Mouse (Mus musculus) spleen, adult 2 months (tissue): ENCODE data around the gene Cdc16. TPM values are rescaled to one million over a fixed set of nuclear protein-coding genes. Genes with fewer than 3 reads are reported as not detected.
"Not testable (repeated sequence)": the region's sequence is repeated elsewhere in the genome, so short reads cannot be mapped to it uniquely, and the experiment has no call there.

ENCODE experiments used
- DNase-seq, 2 experiments: peaks; one replicate each; pipeline versions ENCODE4 v3.0.0 to v3.0.0-alpha.2; 2012 to 2021; ENCODE audit warnings: low spot score in 2 of 2, low read depth in 1 of 2
- H3K27ac ChIP-seq: fragments of 200-500 bp; 2 replicates; pipeline ENCODE4 v1.5.1; 2012; ENCODE audit warnings: low read length, inconsistent platforms; ENCODE audit not compliant: insufficient read depth
- H3K27me3 ChIP-seq: fragments of 200-500 bp; 2 replicates; pipeline ENCODE4 v1.6.1; 2012; ENCODE audit warnings: mild to moderate bottlenecking, moderate library complexity, low read length, inconsistent platforms; ENCODE audit not compliant: control insufficient read depth, insufficient read depth
- H3K36me3 ChIP-seq: fragments of 200-500 bp; 2 replicates; pipeline ENCODE4 v1.6.1; 2012; ENCODE audit warnings: mild to moderate bottlenecking, low read length, inconsistent platforms; ENCODE audit not compliant: control insufficient read depth, insufficient read depth
- H3K4me1 ChIP-seq: fragments of 200-500 bp; 2 replicates; pipeline ENCODE4 v1.6.1; 2011; ENCODE audit warnings: inconsistent platforms; ENCODE audit not compliant: control insufficient read depth, insufficient read depth, insufficient read length
- H3K4me3 ChIP-seq: fragments of 200-500 bp; 2 replicates; pipeline ENCODE4 v1.5.1; 2011; ENCODE audit warnings: mild to moderate bottlenecking, inconsistent platforms; ENCODE audit not compliant: insufficient read depth, insufficient read length; ENCODE audit errors: extremely low read depth
- CTCF ChIP-seq: fragments of 200-500 bp; IDR thresholded peaks from 2 replicates; pipeline ENCODE4 v1.5.1; 2011; ENCODE audit warnings: mild to moderate bottlenecking, inconsistent platforms; ENCODE audit not compliant: insufficient read depth, insufficient read length, insufficient replicate concordance; ENCODE audit errors: extremely low read depth
- POLR2A ChIP-seq: fragments of 200-500 bp; IDR thresholded peaks from 2 replicates; pipeline ENCODE4 v1.6.1; 2011; ENCODE audit warnings: low read depth, low read length, inconsistent platforms
- WGBS: fragments of 180-500 bp; shearing (Covaris S2); methylation state at CpG from one replicate; pipeline ENCODE4 v1.1.7; 2018; 5-methylcytosine and 5-hydroxymethylcytosine counted together
- polyA plus RNA-seq: library from polyadenylated mRNA; depleted of rRNA; stranded (reverse); fragments of >200 nt; gene quantifications from 2 replicates; pipeline ENCODE4 v1.2.3, GENCODE M21; 2012; rRNA removed

The Cdc16 gene
- polyA plus RNA-seq: 19.6 and 26.4 TPM in 2 replicates

DNA sequence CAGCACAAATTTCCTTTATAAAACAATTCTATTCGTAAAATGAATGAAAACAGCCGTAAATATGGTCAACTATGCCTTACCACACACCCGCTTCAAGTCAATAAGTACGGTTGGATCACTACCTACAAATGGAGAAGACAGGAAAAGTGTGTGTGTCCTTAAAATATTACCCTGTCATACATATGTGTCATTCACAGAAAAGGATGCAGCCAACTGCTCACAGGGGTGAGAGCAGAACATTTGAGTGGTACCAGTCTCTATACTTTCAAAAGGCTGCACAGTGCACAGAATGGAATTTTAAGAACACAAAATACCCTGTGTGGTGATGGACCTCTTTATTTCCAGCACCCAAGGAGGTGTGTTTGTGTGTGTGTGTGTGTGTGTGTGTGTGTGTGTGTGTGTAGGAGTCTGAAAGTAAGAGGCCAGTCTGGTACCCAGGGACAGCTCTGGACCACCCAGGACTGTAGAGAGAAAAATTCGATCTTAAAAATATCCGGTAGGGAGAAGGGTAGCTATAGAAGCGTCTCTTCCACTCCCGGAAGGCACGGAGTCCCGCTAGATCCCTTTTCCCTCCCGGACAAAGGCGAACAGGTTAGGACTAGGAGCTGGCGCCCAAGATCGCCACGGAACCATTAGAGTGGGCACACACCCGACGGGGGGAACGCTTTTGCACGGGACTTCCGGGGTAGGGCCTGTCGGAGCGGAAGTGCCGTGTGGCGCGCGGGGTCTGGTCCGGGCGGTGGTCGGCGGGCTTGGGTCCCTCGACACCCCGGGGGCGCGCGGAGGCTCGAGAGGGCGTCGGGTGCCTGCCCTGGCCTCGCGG is at the start of gene Cdc16:
Gene Cdc16 (plus strand): TSS at position 695 of the 823 bp plus-strand sequence.
- WGBS: 9% methylated on average over 40 of the region's 40 CpGs
- Histone ChIP-seq H3K36me3 (peaks cover 10% of the 10 kb centered on the region), H3K27me3 (no peaks in the 10 kb centered on the region), H3K27ac (peak within 1 kb of the TSS; percentile 63), H3K4me3 (peak within 1 kb of the TSS; percentile 90), H3K4me1 (no peaks in the 10 kb centered on the region; the same call in 1 of the 2 replicates)
- TF ChIP-seq POLR2A: peak; percentile 44
- TF ChIP-seq CTCF: no peak
- peak; percentile 73 to 83 for DNase-seq

DNA sequence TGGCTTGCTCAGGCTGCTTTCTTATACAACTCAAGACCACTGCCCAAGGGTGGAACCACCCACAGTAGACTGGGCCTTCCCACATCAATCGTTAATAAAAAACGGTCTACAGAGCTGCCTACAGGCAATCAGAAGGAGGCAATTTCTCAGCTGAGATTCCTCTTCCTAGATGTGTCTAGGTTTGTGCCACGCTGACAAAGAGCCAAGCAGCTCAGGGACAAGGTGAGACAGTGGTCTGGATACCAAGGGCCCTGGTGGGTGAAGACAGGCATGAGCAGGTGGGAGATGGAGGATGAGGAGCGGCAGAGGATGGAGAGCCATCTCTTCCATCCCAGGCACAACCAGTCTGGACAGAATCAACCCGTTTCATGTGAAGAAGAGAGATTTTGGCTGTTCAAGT is 49.0 kb upstream of the Cdc16 start:
- no peak for DNase-seq
- Histone ChIP-seq H3K36me3 (no peaks in the 10 kb centered on the region), H3K27ac (no peak overlapping the region), H3K27me3 (no peaks in the 10 kb centered on the region), H3K4me1 (peaks cover 2% of the 10 kb centered on the region; the same call in 1 of the 2 replicates), H3K4me3 (no peak overlapping the region)
- WGBS: 95% methylated on average over 5 of the region's 5 CpGs
- TF ChIP-seq POLR2A: no peak
- no peak for TF ChIP-seq CTCF

DNA sequence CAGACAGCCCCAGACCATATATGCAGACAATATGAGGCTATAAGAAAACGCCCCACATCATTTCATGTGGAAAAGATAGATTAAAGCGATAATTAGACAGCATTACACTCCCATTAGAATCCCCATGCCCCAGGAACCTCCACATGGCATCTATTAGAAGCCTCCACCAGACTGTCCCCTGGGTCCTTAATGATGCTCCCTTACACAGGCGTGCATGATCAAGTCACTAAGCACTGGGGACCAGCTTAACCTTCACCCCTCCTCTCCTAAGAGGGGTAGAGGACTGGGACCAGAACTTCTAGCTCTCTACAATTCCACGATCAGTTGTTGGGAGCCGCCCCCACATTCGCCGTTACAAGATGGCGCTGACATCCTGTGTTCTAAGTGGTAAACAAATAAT is 38.5 kb upstream of the Cdc16 start:
- DNase-seq: no peak
- no peak overlapping the region for H3K27ac ChIP-seq
- no peak overlapping the region for H3K4me3 ChIP-seq
- H3K36me3 ChIP-seq: no peaks in the 10 kb centered on the region
- TF ChIP-seq CTCF: no peak
- no peak for TF ChIP-seq POLR2A
- H3K27me3 ChIP-seq: no peaks in the 10 kb centered on the region
- WGBS: 93% methylated on average over 8 of the region's 8 CpGs
- H3K4me1 ChIP-seq: no peaks in the 10 kb centered on the region

DNA sequence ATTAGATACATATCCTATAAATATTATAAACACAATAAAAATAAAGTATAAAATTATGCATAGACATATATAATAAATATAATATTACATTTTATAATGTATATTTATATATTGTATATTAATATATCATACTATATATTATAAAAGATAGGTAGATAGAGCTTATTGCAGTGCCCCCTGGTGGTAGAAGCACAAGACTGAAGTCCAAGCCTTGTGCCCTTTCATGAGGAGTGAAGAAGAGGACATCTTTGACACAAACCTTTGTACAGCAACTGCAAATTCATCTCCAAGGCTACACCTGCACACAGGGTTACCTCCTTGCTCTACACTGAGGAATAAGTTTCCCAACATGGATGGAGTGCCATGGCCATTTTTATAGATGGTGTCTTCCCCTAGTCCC is 31.8 kb upstream of the Cdc16 start:
- Histone ChIP-seq H3K36me3 (no peaks in the 10 kb centered on the region), H3K27ac (no peak overlapping the region), H3K27me3 (no peaks in the 10 kb centered on the region), H3K4me1 (no peaks in the 10 kb centered on the region), H3K4me3 (no peak overlapping the region)
- DNase-seq: peak; percentile 47 to 50
- TF ChIP-seq CTCF (peak; percentile 11; the same call in 1 of the 2 replicates), POLR2A (no peak)

DNA sequence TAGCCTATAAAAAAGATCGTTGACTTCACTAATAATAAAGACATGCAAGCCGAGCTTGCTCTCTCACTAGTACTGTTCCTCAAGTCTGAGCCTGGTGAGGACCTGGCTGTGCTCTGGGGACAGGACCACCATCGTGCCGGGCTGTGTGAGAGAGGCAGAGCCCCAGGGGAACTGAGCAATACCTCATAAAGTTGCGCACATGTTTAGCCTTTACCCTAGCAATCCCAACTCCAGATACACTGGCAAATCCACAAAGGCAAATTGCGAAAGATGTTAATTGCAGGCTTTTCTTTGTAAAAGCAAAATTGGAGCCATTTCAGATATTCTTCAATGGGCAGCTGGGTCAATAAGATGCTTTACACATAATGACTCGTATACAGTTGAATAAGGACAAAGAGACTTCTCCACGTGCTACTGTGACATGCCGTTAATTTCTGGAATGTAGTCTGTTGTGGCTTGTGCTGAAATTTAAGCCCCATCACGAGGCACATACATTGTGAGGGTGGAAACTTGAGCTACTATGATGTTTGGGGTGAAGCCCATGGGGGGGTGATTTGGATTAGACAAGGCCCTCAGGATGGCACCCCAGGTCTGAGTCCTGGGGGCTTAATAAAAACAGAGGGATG is 29.9 kb upstream of the Cdc16 start:
- no peak for TF ChIP-seq CTCF
- no peak for TF ChIP-seq POLR2A
- Histone ChIP-seq H3K27me3 (no peaks in the 10 kb centered on the region), H3K36me3 (no peaks in the 10 kb centered on the region), H3K4me1 (no peaks in the 10 kb centered on the region), H3K4me3 (no peak overlapping the region), H3K27ac (no peak overlapping the region)
- WGBS: 85% methylated on average over 10 of the region's 10 CpGs
- DNase-seq: no peak

DNA sequence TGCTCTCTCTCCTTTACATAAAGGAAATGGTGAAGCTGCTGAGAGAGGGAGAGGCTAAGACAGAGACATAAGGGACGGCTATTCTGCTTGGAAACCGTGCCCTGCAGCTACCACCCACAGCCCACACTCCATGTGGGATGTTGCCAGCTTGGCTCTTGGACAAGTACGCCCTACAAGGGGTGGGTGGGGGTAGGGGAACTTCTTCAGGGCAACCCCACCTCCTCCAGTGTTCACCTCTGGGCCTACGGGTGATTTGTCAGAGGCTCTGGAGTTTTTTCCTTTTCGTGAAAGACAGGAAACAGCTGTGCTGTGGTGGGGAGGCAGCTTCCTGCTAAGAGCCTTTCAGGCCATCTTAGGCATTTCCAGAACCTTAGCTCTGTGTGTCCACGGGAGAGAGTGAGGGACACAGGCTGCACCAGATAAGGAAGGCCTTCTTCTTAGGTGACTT is 17.1 kb upstream of the Cdc16 start:
- no peak for TF ChIP-seq POLR2A
- no peak for TF ChIP-seq CTCF
- Histone ChIP-seq H3K4me3 (no peak overlapping the region), H3K27ac (no peak overlapping the region), H3K4me1 (peaks cover 2% of the 10 kb centered on the region; the same call in 1 of the 2 replicates), H3K36me3 (no peaks in the 10 kb centered on the region), H3K27me3 (no peaks in the 10 kb centered on the region)
- no peak for DNase-seq
- 4% methylated on average over 6 of the region's 6 CpGs for WGBS

DNA sequence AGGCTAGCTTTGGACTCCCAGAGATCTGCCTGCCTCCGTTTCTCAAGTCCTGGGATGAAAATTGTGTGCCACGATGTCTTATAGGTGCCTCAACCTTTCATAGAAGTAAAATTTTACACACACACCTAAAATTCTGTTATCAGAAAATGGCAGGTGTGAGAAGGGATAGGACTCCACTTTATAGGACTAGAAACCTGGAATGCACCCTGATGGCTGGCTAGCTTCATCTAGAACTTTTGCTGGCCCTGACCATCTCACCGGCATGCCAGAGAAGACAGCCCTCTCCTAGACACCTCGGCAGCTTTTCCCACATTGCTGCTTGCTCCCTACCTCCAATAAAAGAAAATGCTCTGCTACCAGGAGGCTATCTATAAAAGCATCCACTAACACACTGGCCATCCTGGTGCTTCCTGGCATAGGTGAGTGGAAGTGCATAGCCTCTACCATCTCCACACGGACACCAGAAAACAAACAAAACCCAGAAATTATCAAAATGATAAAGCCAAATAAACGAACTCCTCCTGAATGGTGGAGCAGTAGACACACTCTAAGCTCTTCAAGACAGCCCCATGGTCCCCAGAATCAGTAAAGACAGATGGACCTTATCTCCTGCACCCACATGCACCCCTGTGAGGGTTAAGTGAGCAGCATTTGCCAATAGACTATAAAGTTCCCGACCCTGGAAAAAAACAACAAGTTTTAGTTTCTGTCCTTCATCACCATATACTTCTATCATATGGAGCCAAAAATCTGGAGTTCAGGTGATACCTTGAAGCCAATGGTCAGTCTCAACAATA is 16.5 kb upstream of the Cdc16 start:
- Histone ChIP-seq H3K4me3 (no peak overlapping the region), H3K27me3 (no peaks in the 10 kb centered on the region), H3K36me3 (no peaks in the 10 kb centered on the region), H3K27ac (no peak overlapping the region), H3K4me1 (peaks cover 2% of the 10 kb centered on the region; the same call in 1 of the 2 replicates)
- 59% methylated on average over 7 of the region's 7 CpGs for WGBS
- no peak for TF ChIP-seq POLR2A
- no peak for TF ChIP-seq CTCF
- DNase-seq: no peak

DNA sequence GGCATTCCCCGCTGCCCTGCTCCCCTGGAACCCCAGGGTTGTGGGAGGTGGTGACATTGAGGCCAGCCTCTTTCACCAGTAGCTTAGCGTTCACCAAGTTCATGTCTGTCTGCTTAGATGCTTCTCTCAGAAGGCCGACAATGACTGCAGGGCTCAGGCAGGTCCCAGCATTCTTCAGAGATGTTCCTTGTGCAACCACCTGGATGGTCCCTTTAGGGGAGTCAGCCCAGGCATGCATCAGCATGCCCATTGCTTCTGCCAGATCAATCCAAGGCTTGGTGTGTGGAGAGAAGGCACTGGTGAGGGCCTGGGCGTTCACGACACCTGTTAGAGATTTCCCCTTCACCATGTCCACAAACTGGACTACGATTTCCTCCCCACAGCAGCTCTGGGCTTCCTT is 11.3 kb upstream of the Cdc16 start:
- 87% methylated on average over 6 of the region's 6 CpGs for WGBS
- DNase-seq, H3K27me3 ChIP-seq, H3K36me3 ChIP-seq, H3K4me1 ChIP-seq, H3K27ac ChIP-seq, H3K4me3 ChIP-seq: not testable (repeated sequence)
